Mouse (Mus musculus) bone marrow macrophage, adult 2 months (primary cell): ENCODE measurements around the gene Hbb-bs.

ENCODE experiments used
- CTCF ChIP-seq: IDR thresholded peaks from 2 replicates; pipeline ENCODE4 v1.5.1; 2012; ENCODE audit warnings: low read depth, mild to moderate bottlenecking, low read length, moderate library complexity
- POLR2A ChIP-seq: IDR thresholded peaks from 2 replicates; pipeline ENCODE4 v1.6.1; 2012; ENCODE audit warnings: mild to moderate bottlenecking, low read depth, low read length, borderline replicate concordance

DNA sequence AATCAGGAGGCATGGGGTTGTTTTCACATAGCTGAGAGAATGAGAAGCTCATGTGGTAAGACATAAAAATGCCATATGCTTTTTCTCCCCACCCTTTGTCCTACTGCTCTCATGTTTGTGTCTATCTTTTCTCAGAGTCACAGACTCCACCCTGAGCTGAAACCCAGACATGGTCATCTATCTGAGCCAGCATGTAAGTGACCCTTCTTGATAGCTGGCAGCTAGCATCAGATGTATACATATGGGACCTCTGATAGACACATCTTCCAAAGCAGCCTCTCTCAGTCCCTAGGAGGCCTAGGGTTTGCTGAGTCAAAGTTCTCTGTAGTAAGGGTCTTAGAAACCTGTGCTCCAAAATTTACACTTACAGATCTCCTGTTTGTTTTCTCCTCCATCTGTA lies 37.8 kb upstream of the Hbb-bs start:
- no peak for TF ChIP-seq CTCF
- no peak for TF ChIP-seq POLR2A
